Mouse (Mus musculus) thymus, adult 2 months (tissue): ENCODE measurements at regions not wholly inside any gene's neighbourhood (a gene's known extent, or its start where the extent isn't known, plus 50 kb on each side); places are given as distances from the start of the nearest gene placed in this dataset.

ENCODE experiments used
- CTCF ChIP-seq: fragments of 200-500 bp; IDR thresholded peaks from 2 replicates; pipeline ENCODE4 v1.5.1; 2012; ENCODE audit warnings: mild to moderate bottlenecking, control low read depth, low read length, moderate library complexity, borderline replicate concordance; ENCODE audit not compliant: control insufficient read depth, poor library complexity, insufficient read depth; ENCODE audit errors: extremely low read depth
- POLR2A ChIP-seq: fragments of 200-500 bp; IDR thresholded peaks from 2 replicates; pipeline ENCODE4 v1.6.1; 2012; ENCODE audit warnings: mild to moderate bottlenecking, low read length, control low read depth, moderate library complexity; ENCODE audit not compliant: control insufficient read depth, poor library complexity, insufficient read depth; ENCODE audit errors: extremely low read depth

- TF ChIP-seq CTCF = no peak
- no peak for TF ChIP-seq POLR2A
Observed at GRCm38 (mm10) chr7:73315555-73315954, 59.8 kb upstream of the Rgma start.
